8 mouse cellular contexts compared by ENCODE assay signal in the genomic region with DNA sequence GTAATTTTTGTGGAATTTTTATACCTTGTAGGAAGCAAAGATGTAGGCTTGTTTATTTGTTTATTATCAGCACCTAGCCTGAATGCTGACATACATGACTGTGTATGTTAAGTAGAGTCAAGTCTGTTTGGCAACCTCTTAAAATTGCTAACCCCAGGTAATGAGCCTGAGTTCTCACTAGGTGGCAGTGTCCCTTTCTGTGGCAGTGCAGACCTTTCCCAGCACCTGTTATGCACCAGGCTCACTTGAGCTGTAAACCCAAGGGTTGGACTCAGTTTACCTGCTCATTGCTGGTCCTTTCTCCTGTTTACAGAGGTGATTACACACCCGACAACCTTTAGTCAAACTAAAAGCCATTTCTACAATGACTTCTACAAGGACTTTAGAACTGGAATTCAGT. TPM values are rescaled to one million over a fixed set of nuclear protein-coding genes. Genes with fewer than 3 reads are reported as not detected.
A peak's percentile ranks its signal among the peaks of the same experiment; 100 is the strongest.
DNase-seq lines count a peak whose midpoint lies in the region; ATAC-seq lines count a peak whose summit lies in the region.

No protein-coding gene starts in this region.

- no peaks in the 10 kb centered on the region for H3K36me3 ChIP-seq in liver, embryonic 13.5 days

- WGBS in liver, embryonic 13.5 days (ENCODE audit: insufficient replicate concordance), result 8% methylated on average over 1 of the region's 1 CpGs

- peak; percentile 36 for DNase-seq in layer of hippocampus, adult 9-11 months
- DNase-seq in layer of hippocampus, postnatal 25 days (ENCODE audit: extremely low spot score in 1 of 2, low spot score in 1 of 2), result no peak
- DNase-seq in MN1 (ENCODE audit: low spot score), result peak; percentile 78
- peak; percentile 78 to 79 for DNase-seq in cerebellum, postnatal 10 days
- peak; percentile 43 for DNase-seq in liver, embryonic 13.5 days
- DNase-seq in yolk sac, embryonic 10.5 days (ENCODE audit: low spot score), result no peak

- no peaks in the 10 kb centered on the region for H3K9me3 ChIP-seq in liver, embryonic 13.5 days (replicated peaks)

- no peak overlapping the region for H3K27ac ChIP-seq in liver, embryonic 13.5 days

- ATAC-seq in hematopoietic stem cell, adult 5-6 weeks (replicated peaks in 1 of 2; ENCODE audit: insufficient read depth in 1 of 2, low FRiP score in 2 of 2, low TSS enrichment in 1 of 2, low read depth in 1 of 2, poor library complexity in 2 of 2, severe bottlenecking in 2 of 2), result peak; percentile 76 to 82
- peak; percentile 61 for ATAC-seq in liver, embryonic 13.5 days (ENCODE audit: low read depth)
- peak; percentile 97 for ATAC-seq in neutrophil, adult 5-6 weeks (ENCODE audit: extremely low read depth, insufficient number of reproducible peaks, low FRiP score, poor library complexity, severe bottlenecking)

- peaks cover 10% of the 10 kb centered on the region for H3K4me1 ChIP-seq in liver, embryonic 13.5 days (replicated peaks)

- no peak overlapping the region for H3K4me2 ChIP-seq in liver, embryonic 13.5 days

- H3K4me3 ChIP-seq in liver, embryonic 13.5 days (replicated peaks), result no peak overlapping the region

- H3K9ac ChIP-seq in liver, embryonic 13.5 days, result no peak overlapping the region

- H3K27me3 ChIP-seq in liver, embryonic 13.5 days, result no peaks in the 10 kb centered on the region

RNA-seq across cellular contexts. Expression of a gene that starts 40.3 kb away (rescaled TPM):
- 100 to 1,000 TPM; 192 to 215 TPM for total RNA-seq in layer of hippocampus, postnatal 25 days (2021)
- 10.8 and 14.4 TPM in 2 replicates for total RNA-seq in hematopoietic stem cell, adult 5-6 weeks (2017)
- polyA plus RNA-seq in liver, embryonic 13.5 days (2015; fragmentation: Nextera tagmentation; extraction: Ambion mirVana), result 4.3 and 4.4 TPM in 2 replicates
- total RNA-seq in neutrophil, adult 5-6 weeks (2017), result 9.9 and 15.2 TPM in 2 replicates

Comparison
In these comparisons a context has a peak if more than half of its experiments do, and no peak if none do; other contexts are left out.
1. DNase-seq: peak in layer of hippocampus, adult 9-11 months (single experiment), MN1 (single experiment), cerebellum, postnatal 10 days (2 of 2) and liver, embryonic 13.5 days (single experiment); none in layer of hippocampus, postnatal 25 days (0 of 2) and yolk sac, embryonic 10.5 days (single experiment).
2. RNA of a gene that starts 40.3 kb away (total RNA-seq): 192 to 215 TPM in layer of hippocampus, postnatal 25 days; 9.9 to 15.2 TPM in neutrophil, adult 5-6 weeks and 10.8 to 14.4 TPM in hematopoietic stem cell, adult 5-6 weeks; every median in the first group is over 10 times any median in the second.
3. Peak in every context shown above with its lines, with median percentiles within 50 percentile points of each other: ATAC-seq.